Mouse (Mus musculus): ENCODE results near the gene Atxn2.
"Not testable (repeated sequence)": the region's sequence is repeated elsewhere in the genome, so short reads cannot be mapped to it uniquely, and the experiment has no call there.

Gene Atxn2

DNA sequence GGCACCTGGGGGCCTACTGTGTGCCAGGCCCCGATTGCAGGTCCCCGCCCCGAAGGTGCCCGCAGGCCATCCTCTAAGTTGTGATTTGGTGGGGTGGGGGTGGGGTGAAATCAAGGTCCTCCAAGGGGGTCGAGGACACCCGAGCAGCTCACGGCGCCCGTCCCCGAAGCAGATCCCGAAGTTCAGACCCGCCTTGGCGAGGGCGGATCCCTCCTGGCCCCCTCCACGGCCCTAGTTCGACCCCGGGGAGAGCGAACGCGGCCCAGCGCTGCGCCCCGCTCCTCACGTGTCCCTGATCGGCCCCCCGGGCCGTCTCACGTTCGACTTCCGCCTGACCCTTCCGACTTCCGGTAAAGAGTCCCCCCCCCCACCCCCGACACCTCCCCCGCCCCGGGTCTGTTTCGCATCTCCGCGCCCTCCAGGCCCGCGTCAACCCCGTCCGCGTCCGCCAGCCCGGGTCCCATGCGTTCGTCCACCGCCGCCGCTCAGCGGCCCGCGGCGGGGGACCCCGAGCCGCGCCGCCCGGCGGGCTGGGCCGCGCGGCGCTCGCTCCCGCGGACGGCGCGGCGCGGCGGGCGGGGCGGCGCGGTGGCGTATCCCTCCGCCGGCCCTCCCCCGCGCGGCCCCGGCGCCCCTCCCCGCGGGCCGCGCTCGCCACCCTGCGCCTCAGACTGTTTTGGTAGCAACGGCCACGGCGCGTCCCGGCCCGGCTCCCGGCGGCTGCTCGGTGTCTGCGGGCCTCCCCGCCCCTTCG lies at the start of gene Atxn2:
Atxn2 (plus strand) TSS at position 164 of the 754 bp plus-strand sequence.
- peak; percentile 29 to 77 for DNase-seq (ENCODE audit: low read depth in 1 of 2, low spot score in 2 of 2)

DNA sequence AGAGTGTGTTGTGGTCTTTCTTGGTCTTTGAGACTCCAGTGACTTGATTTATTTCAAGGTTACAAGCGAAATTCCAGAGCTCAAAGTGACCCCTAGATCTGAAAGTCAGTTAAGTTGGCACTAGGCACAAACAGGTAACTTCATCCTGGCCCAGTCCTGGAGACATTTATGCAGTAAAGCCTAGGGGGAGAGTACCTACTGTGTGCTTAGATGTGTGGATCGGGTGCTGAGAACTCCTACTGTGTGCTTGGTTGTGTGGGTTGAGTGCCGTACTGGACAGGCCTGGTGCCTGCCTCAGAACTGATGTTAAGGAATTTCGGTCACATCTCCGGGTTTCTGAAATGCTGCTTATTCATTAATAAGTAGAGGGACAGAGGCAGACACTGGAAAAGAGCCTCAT lies 49.6 kb upstream of the Atxn2 start:
- no peak for DNase-seq (ENCODE audit: low read depth in 1 of 2, low spot score in 2 of 2)

DNA sequence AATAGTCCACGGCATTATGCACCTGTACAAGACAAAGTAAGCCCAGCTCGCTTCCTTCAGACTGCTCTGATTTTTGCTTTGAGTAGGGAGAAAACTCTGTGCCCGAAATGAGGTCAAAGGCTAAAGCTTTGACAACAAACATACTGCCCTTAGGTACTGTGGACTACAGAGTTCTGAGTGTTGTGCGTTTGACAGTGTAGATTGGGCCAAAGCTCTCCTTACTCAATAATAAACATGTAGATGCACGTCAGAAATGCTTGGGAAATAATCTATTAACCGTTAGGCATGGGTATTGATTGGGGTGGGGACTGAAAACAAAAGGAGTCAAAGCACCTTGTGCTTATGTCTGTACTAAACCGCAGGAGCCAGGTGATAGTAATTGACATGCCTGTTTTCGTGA lies 47.7 kb upstream of the Atxn2 start:
- DNase-seq (ENCODE audit: low read depth in 1 of 2, low spot score in 2 of 2) = no peak

GRCm38 (mm10) chr5:121664078-121664477 lies 47.1 kb upstream of the Atxn2 start:
- DNase-seq (ENCODE audit: low read depth in 1 of 2, low spot score in 2 of 2) = no peak

DNA sequence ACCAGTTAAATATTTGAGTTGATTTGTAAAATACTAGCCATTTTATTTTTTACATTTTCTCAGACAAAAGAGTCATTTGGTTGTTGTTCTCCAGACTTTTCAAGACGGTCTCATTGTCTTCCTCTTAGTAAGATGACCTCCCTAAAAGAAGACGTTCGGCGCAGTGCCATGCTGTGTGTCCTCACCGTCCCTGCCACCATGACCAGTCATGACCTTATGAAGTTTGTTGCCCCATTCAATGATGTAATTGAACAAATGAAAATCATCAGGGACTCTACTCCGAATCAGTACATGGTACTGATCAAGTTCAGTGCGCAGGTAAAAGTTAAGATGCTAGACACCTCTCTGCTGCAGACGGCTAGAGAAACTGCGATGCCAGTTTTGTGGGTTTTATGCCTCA lies 46.2 kb upstream of the Atxn2 start:
- DNase-seq (ENCODE audit: low read depth in 1 of 2, low spot score in 2 of 2) = no peak

GRCm38 (mm10) chr5:121667067-121667466 lies 44.1 kb upstream of the Atxn2 start:
- no peak for DNase-seq (ENCODE audit: low read depth in 1 of 2, low spot score in 2 of 2)

GRCm38 (mm10) chr5:121668411-121668810 lies 42.7 kb upstream of the Atxn2 start:
- no peak for DNase-seq (ENCODE audit: low read depth in 1 of 2, low spot score in 2 of 2)

GRCm38 (mm10) chr5:121670412-121670811 lies 40.7 kb upstream of the Atxn2 start:
- DNase-seq (ENCODE audit: low read depth in 1 of 2, low spot score in 2 of 2) = no peak

GRCm38 (mm10) chr5:121682250-121682649 lies 28.9 kb upstream of the Atxn2 start:
- no peak for DNase-seq (ENCODE audit: low read depth in 1 of 2, low spot score in 2 of 2)

DNA sequence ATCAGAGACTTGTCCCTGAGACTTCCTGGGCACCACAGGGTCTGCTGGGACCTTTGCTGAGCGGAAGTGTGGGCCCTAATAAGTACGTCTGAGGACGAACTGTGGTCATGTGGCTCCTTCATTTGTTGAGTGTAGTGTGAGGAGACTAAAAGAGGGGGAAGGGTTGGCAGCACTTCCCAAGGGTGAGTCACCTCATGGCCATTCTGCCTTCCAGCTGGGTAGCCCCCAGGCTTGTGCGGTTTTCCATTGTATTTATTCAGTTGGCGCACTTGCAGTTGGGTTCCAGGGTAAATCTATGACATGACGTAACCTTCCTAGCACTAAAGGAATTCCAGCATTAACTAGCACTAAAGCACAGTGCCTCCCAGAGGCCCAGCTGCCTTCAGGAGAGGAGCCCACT lies 25.6 kb upstream of the Atxn2 start:
- DNase-seq (ENCODE audit: low read depth in 1 of 2, low spot score in 2 of 2) = no peak

GRCm38 (mm10) chr5:121686113-121686898 lies 24.8 kb upstream of the Atxn2 start:
- DNase-seq (ENCODE audit: low read depth in 1 of 2, low spot score in 2 of 2) = no peak

GRCm38 (mm10) chr5:121690482-121691211 lies 20.5 kb upstream of the Atxn2 start:
- DNase-seq (ENCODE audit: low read depth in 1 of 2, low spot score in 2 of 2) = no peak

- not testable (repeated sequence) for DNase-seq (ENCODE audit: low read depth in 1 of 2, low spot score in 2 of 2)
Observed at GRCm38 (mm10) chr5:121691436-121691835, 19.7 kb upstream of the Atxn2 start.

DNA sequence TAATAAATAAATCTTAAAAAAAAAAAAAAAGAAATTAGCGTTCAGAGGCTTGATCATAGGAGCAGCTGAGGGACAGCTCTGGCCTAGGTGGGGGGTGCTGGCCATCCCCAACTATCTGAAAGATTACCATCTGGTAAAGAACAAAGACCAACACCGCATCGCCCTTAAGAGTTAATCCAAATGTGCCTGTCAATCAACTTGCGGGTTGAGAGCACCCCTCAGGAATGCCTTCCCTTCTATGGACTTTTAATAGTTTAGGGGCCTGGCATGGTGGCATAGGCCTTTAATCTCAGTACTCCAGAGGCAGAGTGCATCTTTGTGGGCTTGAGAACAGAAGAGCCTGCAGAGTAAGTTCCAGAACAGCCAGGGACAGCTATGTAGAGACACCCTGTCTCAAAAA lies 18.2 kb upstream of the Atxn2 start:
- no peak for DNase-seq (ENCODE audit: low read depth in 1 of 2, low spot score in 2 of 2)

DNA sequence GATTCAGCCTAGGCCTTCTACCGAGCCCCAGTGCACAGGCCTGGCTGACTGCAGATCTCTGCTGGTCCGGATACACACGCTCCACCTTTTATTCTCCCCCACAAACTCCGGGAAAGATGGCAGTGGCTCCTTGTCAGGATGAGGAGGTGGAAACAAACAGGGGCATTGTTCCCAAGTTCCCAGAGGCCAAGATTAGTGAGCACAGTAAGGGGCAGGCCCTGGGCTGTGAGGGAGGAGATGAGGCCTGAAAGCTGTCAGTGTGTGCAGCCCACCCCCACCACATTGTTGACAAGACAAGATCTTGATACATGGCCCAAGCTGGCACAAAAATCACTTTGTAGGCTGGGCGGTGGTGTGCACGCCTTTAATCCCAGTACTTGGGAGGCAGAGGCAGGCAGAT lies 14.4 kb upstream of the Atxn2 start:
- DNase-seq (ENCODE audit: low read depth in 1 of 2, low spot score in 2 of 2) = no peak

DNA sequence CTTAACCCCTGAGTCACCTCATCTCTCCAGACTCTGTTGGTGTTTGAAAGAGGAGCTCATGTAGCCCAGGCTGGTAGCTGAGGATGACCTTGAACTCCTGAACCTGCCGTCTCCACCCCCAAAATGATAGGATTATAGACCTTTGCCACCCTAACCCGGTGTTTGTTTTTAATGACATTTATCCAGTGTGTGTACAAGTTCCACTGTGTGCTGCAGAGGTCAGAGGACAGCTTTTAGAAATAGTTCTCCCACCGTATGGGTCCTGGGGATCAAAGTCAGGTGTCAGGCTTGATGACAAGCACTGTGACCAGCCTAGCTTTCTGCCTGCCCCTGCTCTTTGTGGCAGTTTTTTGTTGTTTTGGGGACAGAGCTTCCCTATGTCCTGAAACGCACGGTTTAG lies 11.2 kb upstream of the Atxn2 start:
- DNase-seq (ENCODE audit: low read depth in 1 of 2, low spot score in 2 of 2) = no peak

DNA sequence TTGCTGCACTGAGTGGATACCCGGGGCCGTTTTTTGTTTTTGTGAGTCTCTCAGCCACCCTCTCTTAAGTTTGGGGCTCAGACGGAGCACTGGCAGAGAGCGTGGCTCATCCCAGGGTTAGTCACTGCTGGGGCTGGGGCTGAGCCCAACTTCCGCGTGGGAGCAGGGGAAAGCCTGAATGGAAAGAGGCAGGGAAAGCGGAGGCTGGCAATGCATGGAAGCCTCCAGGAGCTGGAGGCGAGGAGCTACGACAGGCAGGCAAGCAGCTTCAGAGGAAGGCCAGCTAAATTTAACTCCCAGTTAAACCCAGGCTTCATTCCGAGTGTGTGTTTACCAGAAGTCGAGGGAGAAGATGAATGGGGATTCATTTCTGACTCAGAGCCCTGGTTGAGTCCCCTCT lies 10.6 kb upstream of the Atxn2 start:
- no peak for DNase-seq (ENCODE audit: low read depth in 1 of 2, low spot score in 2 of 2)

GRCm38 (mm10) chr5:121701111-121701769 lies 9.9 kb upstream of the Atxn2 start:
- no peak for DNase-seq (ENCODE audit: low read depth in 1 of 2, low spot score in 2 of 2)

GRCm38 (mm10) chr5:121703341-121703740 lies 7.8 kb upstream of the Atxn2 start:
- DNase-seq (ENCODE audit: low read depth in 1 of 2, low spot score in 2 of 2) = no peak

DNA sequence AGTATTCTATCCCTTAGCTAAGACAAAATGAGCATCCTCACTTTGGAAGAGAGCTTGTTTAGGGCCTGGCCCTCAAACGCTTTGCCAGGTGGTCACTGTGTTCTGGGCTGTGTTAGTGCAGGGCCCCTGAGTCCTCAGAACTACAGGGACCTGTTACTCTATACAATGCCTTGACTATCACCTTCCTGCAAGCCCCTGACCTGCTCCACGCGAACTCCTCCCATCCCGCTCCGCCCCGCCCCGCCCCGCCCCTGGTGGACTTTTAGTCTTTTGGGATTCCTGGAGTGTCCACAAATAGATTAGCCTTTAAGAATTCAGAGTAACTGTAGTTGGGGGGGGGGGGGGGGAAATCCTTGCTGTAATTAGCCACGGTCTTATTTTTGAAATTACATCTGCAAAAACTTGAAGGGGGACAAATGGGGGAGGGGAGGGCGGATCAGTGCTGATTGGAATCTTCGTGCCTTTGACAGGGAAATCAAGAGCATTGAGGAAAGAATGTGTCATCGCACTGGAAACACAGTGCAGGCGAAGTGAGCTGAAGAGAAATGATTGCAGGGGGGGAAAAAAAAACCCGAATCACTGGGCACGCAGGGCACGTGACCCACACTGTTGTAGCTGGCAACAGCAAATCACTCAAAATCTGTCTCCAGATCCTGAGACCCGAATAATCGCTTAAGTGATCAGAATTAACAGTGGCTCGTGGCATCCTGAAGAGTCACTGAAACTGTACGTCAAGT lies 6.5 kb upstream of the Atxn2 start:
- no peak for DNase-seq (ENCODE audit: low read depth in 1 of 2, low spot score in 2 of 2)

- DNase-seq (ENCODE audit: low read depth in 1 of 2, low spot score in 2 of 2) = no peak
Observed at GRCm38 (mm10) chr5:121710402-121710801, 735 bp upstream of the Atxn2 start.
